Mouse (Mus musculus) CH12.LX (cell line): ENCODE results near the gene Tbl1xr1.

Experiments
- CTCF ChIP-seq, 2 experiments: IDR thresholded peaks in 1 of 2; conservative IDR thresholded peaks in 1 of 2; 2 replicates each; pipeline ENCODE4 v1.5.1; 2011 to 2012; ENCODE audit warnings: low read depth in 2 of 2, low read length in 2 of 2, improper control_type of control experiment in 1 of 2, inconsistent platforms in 1 of 2, mild to moderate bottlenecking in 1 of 2, moderate library complexity in 1 of 2
- EP300 ChIP-seq: IDR thresholded peaks from 2 replicates; pipeline ENCODE4 v1.6.1; 2011; ENCODE audit warnings: low read length, improper control_type of control experiment
- HCFC1 ChIP-seq: IDR thresholded peaks from 2 replicates; pipeline ENCODE4 v1.6.1; 2012; ENCODE audit warnings: low read depth, mild to moderate bottlenecking, inconsistent platforms, low read length, improper control_type of control experiment
- MAFK ChIP-seq: IDR thresholded peaks from 2 replicates; pipeline ENCODE4 v1.6.1; 2011; ENCODE audit warnings: low read length, improper control_type of control experiment; ENCODE audit not compliant: insufficient replicate concordance
- POLR2AphosphoS2 ChIP-seq: IDR thresholded peaks from 2 replicates; pipeline ENCODE4 v1.6.1; 2011; ENCODE audit warnings: low read depth, low read length, improper control_type of control experiment
- USF1 ChIP-seq: IDR thresholded peaks from 2 replicates; pipeline ENCODE4 v1.6.1; 2014; ENCODE audit warnings: low read depth, mild to moderate bottlenecking, inconsistent platforms, low read length, improper control_type of control experiment
- ZC3H11A ChIP-seq: IDR thresholded peaks from 2 replicates; pipeline ENCODE4 v1.6.1; 2012; ENCODE audit warnings: low read depth, mild to moderate bottlenecking, inconsistent platforms, low read length, improper control_type of control experiment
- ZKSCAN1 ChIP-seq: IDR thresholded peaks from 2 replicates; pipeline ENCODE4 v1.6.1; 2012; ENCODE audit warnings: low read depth, inconsistent platforms, low read length, improper control_type of control experiment, borderline replicate concordance

GRCm38 (mm10) chr3:22075517-22075886, 950 bp upstream of the Tbl1xr1 start:
- TF ChIP-seq MAFK (no peak), HCFC1 (no peak), ZKSCAN1 (no peak), POLR2AphosphoS2 (no peak), EP300 (no peak), USF1 (no peak), CTCF (conservative IDR thresholded peaks at IDR 0.05 in 1 of 2, IDR thresholded peaks at IDR 0.05 in 1 of 2; ENCODE audit: low read depth in 2 of 2, low read length in 2 of 2) (no peak), ZC3H11A (no peak)
